Mouse (Mus musculus) neutrophil, adult 83 days (primary cell): Measurements from ENCODE around the gene Fbxo34. TPM values are rescaled to one million over a fixed set of nuclear protein-coding genes. Genes with fewer than 3 reads are reported as not detected.

ENCODE experiments used
- total RNA-seq, 2 experiments: library from RNA; stranded (reverse); gene quantifications; one replicate each; pipeline ENCODE4 v1.2.4; 2023

Gene Fbxo34
- 10 to 100 TPM; 35.0 to 37.1 TPM for total RNA-seq

GRCm38 (mm10) chr14:47450121-47450520 is at the start of gene Fbxo34:
Gene Fbxo34 (plus strand): TSS chr14:47450421.

GRCm38 (mm10) chr14:47417775-47418665 is 32.2 kb upstream of the Fbxo34 start, which contains the start of gene Dlgap5:
Gene Dlgap5 (minus strand): TSS chr14:47418407.

GRCm38 (mm10) chr14:47570549-47570948 is 120.3 kb downstream of the Fbxo34 start, which contains the start of gene Atg14:
Gene Atg14 (minus strand): TSS chr14:47570649.

Other genes starting within 250 kb of the Fbxo34 start
- gene Wdhd1, start 173.6 kb upstream of the Fbxo34 start, total RNA-seq, result 10 to 100 TPM; 35.2 to 37.7 TPM
- 10 to 100 TPM; 13.7 to 17.5 TPM for gene Socs4, start 173.5 kb upstream of the Fbxo34 start, total RNA-seq
- 10 to 100 TPM; 89.8 to 97.7 TPM for gene Mapk1ip1l, start 152.2 kb upstream of the Fbxo34 start, total RNA-seq
- gene Lgals3, start 82.7 kb upstream of the Fbxo34 start, total RNA-seq, result 100 to 1,000 TPM; 472 to 506 TPM
- gene Dlgap5, start 32.0 kb upstream of the Fbxo34 start, total RNA-seq, result 10 to 100 TPM; 53.3 to 56.2 TPM
- gene Atg14, start 120.2 kb downstream of the Fbxo34 start, total RNA-seq, result 10 to 100 TPM in 1 of 2 experiments, 1 to 10 TPM in 1; 9.7 to 10.9 TPM
- 10 to 100 TPM; 13.1 to 17.9 TPM for gene Ktn1, start 198.0 kb downstream of the Fbxo34 start, total RNA-seq